Mouse (Mus musculus): ENCODE measurements around the gene Usp21.

The Usp21 gene

DNA sequence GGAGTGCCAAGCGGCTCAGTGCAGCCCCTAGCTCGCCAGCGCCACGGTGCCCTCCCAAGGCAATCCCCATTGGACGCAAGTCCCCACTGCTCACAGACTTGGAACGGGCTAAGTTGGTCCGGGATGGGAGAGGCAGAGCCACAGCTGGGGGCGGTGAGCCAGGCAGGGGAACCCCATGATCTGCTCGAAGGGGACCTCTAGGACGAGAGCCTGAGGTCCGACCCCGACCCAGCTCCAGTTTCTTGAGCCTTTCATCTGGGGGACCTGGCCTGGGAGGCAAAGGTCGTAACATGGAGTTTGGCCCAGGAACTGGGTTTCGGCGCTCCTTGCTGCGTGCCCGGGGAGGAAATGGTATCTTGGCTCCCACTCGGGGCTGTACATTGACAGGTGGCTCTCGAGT lies 1.3 kb downstream of the Usp21 start:
- in situ Hi-C loops (cut with MboI; ENCODE audit: unreplicated experiment in 2 of 2): loop anchor here in 1 of 2 experiments (25.0 kb wide), 1 partner anchor 1749 kb away; the partner anchor contains the start of gene Nuf2

GRCm38 (mm10) chr1:171285096-171285892 lies 2.5 kb downstream of the Usp21 start:
- in situ Hi-C loops (cut with MboI; ENCODE audit: unreplicated experiment in 2 of 2): loop anchor here in 1 of 2 experiments (25.0 kb wide), 1 partner anchor 1748 kb away; the partner anchor contains the start of gene Nuf2

DNA sequence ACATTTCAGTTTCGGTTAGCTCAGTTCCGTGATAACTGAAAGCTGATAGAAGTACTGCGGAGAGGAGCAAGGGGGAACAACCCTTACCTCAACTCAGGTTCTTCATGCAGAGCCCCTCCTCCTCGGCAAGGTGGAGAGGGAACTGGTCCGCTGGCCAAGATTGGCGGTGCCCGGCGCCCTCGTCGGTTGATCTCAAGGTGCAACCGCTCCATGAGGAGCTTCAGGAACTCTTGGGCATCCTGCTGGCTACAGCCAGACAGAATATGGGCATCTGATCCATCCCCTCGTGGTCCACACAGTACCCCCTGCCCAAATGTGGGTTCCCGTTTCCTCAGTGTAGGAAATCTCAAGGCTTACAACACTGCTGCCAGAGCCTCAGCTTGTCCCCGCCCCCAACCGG lies 3.3 kb downstream of the Usp21 start:
- in situ Hi-C loops (cut with MboI; ENCODE audit: unreplicated experiment in 2 of 2): loop anchor here in 1 of 2 experiments (25.0 kb wide), 1 partner anchor 1747 kb away; the partner anchor contains the start of gene Nuf2

- in situ Hi-C loops (cut with MboI; ENCODE audit: unreplicated experiment in 2 of 2): loop anchor here in 1 of 2 experiments (25.0 kb wide), 1 partner anchor 1746 kb away; the partner anchor contains the start of gene Nuf2
These were observed 4.3 kb downstream of the Usp21 start for GRCm38 (mm10) chr1:171283188-171284160.

DNA sequence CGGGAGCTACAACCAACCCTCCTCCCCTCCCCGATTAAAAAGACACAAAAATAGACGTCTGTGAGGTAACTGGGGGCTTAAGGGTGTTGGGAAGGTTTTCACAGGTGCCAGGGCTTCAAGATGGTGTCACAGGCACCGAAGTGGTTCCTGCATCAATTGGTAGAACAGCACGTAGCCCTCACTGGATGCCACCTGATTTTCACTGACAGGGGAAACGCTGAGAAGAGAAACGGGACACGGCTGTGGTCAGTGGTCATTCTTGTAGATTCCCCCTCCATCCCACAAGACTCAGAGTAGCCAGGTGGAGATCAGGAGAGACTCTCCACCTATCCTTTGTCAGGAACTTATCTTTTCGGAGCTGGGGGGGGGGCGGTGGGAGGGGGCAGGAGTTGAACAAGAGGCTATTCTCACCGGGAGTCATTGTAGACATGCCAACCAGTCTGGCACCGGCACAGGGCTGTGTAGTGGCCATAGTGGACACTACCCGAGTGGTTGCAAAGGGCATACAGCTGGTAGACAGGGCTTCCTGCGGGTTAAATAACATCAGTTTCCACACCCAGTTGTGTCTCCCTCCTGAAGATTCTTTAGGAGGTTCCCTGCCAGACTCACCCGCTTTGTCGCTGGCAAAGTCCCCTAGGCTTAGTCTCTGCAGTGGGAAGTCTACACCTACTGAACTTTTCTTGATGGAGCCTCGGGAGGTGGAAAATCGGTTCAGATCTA lies 5.5 kb downstream of the Usp21 start:
- in situ Hi-C loops (cut with MboI; ENCODE audit: unreplicated experiment in 2 of 2): loop anchor here in 1 of 2 experiments (25.0 kb wide), 1 partner anchor 1745 kb away; the partner anchor contains the start of gene Nuf2

DNA sequence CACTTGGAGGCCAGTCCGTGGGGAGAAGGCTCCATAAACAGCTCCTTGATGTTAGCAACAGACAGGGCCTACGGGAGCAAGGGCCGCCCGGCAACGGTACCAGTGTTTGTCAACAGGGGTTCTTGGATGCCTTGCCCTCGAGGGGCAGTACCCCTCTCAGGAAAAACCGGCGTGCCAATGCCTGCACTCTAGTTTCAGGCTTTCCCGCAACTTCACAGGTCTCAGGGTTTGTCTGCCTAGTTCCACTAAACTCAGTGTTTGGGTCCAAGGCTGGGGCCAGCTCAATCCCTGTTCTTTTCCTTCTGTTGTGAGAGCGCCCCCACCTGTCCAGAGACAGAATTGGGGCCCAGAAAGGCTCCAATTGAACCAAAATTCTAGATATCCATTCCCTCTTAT lies 6.3 kb downstream of the Usp21 start:
- in situ Hi-C loops (cut with MboI; ENCODE audit: unreplicated experiment in 2 of 2): loop anchor here in 1 of 2 experiments (25.0 kb wide), 1 partner anchor 1744 kb away; the partner anchor contains the start of gene Nuf2

DNA sequence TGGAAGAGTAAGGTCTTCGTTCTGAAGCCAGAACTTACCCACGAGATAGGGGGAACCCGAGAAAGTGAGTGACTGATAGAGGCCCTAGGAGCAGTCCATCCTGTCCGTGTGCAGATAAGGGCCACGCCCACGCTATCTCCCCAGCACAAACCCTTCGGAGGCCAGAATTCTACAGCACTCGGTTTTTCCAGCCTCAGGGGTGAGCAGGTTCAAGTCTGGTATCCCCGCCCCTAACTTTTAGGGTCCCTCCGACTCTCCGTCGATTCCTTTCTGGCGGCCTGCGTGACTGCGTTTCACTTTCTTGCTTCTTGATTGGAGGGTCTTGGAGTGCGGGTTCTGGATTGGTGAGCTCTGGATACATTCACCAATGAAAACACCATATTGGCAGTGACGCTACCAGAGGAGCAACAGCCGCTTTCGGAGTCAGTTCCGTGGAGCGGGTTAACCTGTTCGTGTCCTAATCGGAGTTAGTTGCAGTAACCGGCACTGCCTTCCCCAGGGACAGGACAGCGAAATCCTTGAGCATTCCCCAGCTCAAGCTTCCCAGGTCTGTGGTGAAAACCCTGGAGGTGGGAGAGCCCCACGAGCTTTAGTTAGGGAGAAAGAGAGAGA lies 6.8 kb downstream of the Usp21 start, which contains the start of gene Ppox:
Gene Ppox, minus strand, starts transcription at position 271 of the 612 bp plus-strand sequence.
- in situ Hi-C loops (cut with MboI; ENCODE audit: unreplicated experiment in 2 of 2): loop anchor here in 1 of 2 experiments (25.0 kb wide), 1 partner anchor 1744 kb away; the partner anchor contains the start of gene Nuf2

DNA sequence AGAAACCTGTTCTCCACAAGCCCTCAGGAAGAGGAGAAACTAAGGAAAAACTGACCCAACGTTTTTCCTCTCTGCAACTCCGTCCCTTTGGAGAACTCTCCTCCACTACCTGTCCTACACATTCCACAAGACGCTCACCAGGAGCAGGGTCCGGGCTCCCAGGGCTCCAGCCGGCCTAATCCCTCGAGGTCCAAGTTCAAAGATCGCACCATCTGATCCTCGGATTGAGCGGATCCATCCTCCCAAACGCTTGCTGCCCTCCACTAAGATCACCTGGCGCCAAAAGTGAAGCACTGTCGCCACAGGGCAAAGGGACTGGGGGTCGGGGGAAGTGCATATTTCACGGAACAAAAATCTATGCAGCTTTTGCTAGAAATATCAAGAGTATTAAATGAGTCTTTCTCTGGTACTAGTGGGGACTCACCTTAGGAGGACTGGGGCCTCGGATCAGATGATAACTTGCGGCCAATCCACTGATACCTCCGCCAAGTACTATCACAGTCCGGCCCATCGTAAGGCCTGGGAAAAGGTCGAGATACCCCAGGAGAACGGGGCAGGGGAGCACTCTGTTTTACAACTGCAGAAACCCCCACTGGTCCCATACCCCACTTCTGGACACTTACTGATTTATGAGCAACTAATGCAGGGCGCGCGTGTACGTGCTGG lies 7.4 kb downstream of the Usp21 start:
- in situ Hi-C loops (cut with MboI; ENCODE audit: unreplicated experiment in 2 of 2): loop anchor here in 1 of 2 experiments (25.0 kb wide), 1 partner anchor 1743 kb away; the partner anchor contains the start of gene Nuf2

DNA sequence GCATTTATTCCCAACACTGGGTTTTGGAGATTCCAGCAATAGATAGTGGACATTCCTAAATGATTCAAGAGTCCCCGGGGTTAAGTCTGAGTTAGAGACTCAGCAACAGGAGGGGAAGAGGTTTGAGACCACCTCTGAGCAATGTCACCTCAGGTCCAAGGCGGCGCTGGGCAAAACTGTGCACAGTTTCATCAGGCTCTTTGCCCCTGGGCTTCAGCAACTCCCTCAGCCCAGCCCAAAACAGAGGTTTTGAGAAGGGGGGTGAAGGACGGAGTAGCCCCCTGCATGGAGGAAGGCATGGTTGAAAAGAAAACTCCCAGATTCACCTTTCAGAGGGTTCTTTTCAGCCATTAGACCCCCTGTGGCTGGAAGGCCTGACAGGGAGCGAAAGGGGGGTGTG lies 8.1 kb downstream of the Usp21 start:
- in situ Hi-C loops (cut with MboI; ENCODE audit: unreplicated experiment in 2 of 2): loop anchor here in 1 of 2 experiments (25.0 kb wide), 1 partner anchor 1742 kb away; the partner anchor contains the start of gene Nuf2

GRCm38 (mm10) chr1:171279012-171279705 lies 8.6 kb downstream of the Usp21 start:
- in situ Hi-C loops (cut with MboI; ENCODE audit: unreplicated experiment in 2 of 2): loop anchor here in 1 of 2 experiments (25.0 kb wide), 1 partner anchor 1742 kb away; the partner anchor contains the start of gene Nuf2

- in situ Hi-C loops (cut with MboI; ENCODE audit: unreplicated experiment in 2 of 2): loop anchor here in 1 of 2 experiments (25.0 kb wide), 1 partner anchor 1741 kb away; the partner anchor contains the start of gene Nuf2
These were observed 9.4 kb downstream of the Usp21 start for GRCm38 (mm10) chr1:171278436-171278835.

DNA sequence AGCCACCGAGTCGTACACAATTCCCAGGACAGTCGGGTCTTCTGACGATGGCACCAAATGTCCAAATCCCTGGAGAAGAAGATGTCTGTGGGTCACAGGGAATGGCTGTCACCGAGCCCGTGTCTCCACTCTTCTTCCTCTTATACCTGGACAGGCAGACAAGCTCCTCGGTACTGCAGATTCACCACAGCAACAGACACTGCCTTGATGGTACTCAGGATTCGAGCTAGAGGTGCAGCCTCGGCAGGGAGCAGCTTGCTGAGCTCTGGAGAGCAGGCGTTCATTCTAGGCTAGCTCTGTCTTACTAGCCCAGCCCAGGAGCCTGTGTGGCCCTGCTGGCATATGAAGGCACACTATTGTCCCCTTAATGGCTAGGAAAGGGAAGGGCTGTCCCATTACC lies 10.1 kb downstream of the Usp21 start:
- in situ Hi-C loops (cut with MboI; ENCODE audit: unreplicated experiment in 2 of 2): loop anchor here in 1 of 2 experiments (25.0 kb wide), 1 partner anchor 1740 kb away; the partner anchor contains the start of gene Nuf2

DNA sequence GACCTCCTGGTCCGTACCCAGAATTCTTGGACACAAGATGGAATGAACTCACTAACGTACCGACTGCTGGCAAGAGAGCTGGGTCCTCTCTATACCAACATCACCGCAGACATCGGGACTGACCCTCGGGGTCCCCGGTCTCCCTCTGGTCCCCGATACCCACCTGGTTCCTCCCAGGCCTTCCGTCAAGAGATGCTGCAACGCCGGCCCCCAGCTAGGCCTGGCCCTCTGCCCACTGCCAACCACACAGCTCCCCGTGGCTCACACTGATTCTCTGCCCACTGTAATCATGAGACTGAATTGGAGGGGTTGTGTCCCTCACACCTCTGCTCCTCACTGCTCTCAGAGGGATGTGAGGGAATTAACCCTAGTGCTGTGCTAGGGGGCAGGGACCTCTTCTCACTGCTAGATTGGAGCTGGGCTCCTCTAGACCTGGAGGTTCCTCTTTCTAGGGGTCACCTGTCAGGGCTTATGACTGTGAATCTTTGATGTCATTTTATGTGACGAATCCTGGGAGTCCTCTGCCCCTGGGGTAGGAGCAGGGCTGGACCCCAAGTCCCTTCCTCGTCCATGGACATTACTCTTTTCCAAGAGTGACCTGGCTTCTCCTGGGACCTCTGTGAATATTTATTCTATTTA lies 11.6 kb downstream of the Usp21 start:
- in situ Hi-C loops (cut with MboI; ENCODE audit: unreplicated experiment in 2 of 2): loop anchor here in 1 of 2 experiments (25.0 kb wide), 1 partner anchor 1739 kb away; the partner anchor contains the start of gene Nuf2

DNA sequence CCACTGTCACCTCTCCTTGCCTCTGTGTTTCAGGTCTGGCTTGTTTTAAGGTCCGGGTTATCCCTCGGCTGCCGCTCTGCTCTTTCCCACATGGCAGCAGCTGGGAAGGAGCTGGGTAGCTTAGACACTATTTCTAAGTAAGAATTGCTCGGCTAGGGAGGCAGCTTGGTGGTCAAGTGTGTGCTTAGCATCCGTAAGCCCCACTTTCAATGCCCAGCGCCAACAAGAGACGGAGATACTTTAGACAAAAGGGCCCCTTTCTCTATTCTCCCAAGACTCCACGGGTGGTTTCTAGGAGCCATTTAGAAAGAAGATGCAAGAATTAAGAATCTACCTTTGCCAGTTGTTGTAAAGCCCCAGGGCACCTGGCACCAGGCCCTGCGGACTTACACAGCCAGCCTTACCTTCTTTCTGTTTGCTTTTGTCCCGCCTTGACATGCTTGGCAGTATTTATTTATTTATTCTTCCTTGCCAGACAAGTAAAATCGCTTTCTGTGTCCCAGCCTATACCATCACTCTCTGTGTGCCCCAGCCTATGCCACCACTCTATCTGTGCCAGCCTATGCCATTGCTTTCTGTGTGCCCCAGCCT lies 12.6 kb downstream of the Usp21 start:
- in situ Hi-C loops (cut with MboI; ENCODE audit: unreplicated experiment in 2 of 2): loop anchor here in 1 of 2 experiments (25.0 kb wide), 1 partner anchor 1738 kb away; the partner anchor contains the start of gene Nuf2

GRCm38 (mm10) chr1:171274171-171274570 lies 13.6 kb downstream of the Usp21 start:
- in situ Hi-C loops (cut with MboI; ENCODE audit: unreplicated experiment in 2 of 2): loop anchor here in 1 of 2 experiments (25.0 kb wide), 1 partner anchor 637 kb away; the partner anchor contains the start of gene Olfml2b

- in situ Hi-C loops (cut with MboI; ENCODE audit: unreplicated experiment in 2 of 2): loop anchor here in 1 of 2 experiments (25.0 kb wide), 1 partner anchor 635 kb away; the partner anchor contains the start of gene Olfml2b
These were observed 15.7 kb downstream of the Usp21 start for GRCm38 (mm10) chr1:171272086-171272485.
